Mouse (Mus musculus) 416B (cell line): Measurements from ENCODE around the gene Rrm1.
"Not testable (repeated sequence)": the region's sequence is repeated elsewhere in the genome, so short reads cannot be mapped to it uniquely, and the experiment has no call there.

Experiments used
- DNase-seq: peaks from one replicate; pipeline ENCODE4 v3.0.0; 2011; ENCODE audit warnings: low read depth

The Rrm1 gene

DNA sequence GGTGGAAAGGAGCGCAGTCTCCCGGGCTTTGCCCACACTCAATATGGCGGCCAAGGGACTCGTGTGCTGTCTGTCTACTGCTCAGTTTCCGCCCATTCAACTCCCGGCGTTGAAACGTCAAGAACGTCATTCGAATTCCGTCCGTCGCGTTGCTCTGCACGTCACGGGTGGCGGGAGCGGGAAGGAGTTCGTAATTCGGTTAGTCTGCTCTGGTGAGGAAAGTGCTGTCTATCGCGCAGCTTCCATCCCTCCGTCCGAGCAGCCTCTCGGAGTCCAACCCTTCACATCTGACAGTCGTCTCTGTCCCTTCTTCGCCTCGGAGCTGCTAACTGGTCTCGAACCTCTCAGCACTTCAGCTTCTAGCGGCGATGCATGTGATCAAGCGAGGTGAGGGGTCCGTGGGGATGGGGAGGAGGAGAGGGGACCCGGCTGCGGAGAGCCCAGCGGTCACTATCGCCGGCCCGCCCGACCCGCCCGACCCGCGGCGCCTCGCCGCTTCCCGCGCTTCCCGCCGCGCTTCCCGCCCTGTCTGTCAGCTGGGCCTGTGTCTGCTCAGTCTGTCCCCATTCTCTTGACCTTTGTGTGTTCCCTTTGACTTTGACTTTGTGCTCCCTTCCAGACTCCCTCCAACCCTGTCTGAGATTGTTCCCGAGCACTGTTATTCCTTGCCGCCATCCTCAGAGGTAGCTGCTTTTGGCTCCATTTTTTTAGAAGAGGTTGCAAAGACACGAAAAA lies at the start of gene Rrm1:
Gene Rrm1, plus strand, starts transcription at position 39 of the 735 bp plus-strand sequence.
- peak; percentile 99 for DNase-seq

DNA sequence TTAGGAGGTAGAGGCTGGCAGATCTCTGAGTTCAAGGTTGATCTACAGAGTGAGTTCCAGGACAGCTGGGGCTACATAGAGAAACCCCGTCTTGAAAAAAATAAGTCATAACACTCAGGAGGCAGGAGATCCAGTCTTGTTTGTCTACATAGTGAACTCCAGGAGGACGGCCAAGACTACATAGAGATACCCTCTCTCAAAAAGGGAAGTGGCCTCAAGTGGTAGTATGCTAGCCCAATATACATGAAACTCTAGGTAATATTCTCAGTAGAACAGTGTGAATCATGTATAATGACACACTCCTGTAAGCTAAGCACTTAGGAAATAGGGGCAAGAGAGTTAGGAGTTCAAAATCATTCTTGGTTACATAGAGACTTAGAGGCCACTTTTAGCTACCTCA lies 47.6 kb upstream of the Rrm1 start:
- DNase-seq, result peak; percentile 48

DNA sequence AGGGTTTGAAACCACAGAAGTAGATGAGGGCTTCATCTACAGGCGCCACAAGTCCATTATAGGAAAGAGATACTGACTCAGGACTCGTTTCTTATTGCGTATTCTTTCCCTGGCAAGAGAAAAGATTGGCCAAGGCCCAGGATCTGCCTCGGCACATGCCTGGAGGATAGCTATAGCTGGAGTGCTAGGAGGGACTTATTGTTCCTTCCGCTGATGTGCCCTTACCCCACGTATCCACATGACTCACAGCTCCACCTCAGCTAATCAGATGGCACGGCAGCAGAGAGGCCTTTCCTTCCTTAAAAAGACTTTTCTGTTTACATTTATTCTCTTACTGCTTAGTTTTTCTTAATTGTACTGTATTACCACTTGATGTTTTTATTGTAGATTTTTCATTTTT lies 45.6 kb upstream of the Rrm1 start:
- DNase-seq, result peak; percentile 86

DNA sequence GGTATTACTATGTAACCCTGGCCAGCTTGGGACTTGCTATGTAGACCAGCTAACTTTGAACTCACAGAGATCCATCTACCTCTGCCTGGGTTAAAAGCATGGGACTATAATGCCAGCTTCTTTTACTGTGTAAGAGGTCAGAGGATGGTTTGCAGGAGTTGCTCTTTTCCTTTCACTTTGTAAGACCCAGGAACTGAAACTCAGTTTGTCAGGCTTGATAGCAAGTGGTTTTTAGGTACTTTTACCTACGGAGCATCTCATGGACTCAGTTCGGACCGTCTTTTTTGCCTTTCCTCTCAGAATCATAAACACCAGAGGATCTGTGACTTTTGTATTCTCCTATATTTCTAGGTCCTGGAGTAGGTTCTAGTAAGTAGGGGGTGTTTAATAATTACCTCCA lies 45.2 kb upstream of the Rrm1 start:
- no peak for DNase-seq

DNA sequence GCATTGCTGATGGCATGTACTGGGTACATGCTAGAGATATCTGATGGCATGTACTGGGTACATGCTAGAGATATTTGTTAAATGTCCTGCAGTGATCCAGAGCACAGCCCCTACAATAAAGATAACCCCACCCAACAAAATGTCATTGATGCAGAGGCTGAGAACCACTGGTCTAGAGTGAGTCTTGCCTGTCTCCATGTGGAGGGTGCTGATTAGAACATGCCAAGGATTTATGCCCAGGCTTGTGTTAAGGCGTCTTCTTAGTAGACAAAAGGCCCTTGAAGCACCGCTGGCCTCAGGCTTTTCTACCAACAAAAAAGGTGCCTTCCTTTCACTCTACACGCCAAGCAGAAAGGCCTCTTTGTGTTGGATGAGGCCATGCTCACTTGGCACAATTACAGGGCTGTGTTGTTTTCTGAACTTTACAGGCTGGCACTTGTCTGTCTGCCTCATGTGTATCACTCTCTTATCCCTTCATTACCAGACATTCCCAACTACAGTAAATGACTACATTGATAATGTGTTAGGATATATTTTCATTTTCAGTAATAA lies 42.2 kb upstream of the Rrm1 start:
- no peak for DNase-seq

DNA sequence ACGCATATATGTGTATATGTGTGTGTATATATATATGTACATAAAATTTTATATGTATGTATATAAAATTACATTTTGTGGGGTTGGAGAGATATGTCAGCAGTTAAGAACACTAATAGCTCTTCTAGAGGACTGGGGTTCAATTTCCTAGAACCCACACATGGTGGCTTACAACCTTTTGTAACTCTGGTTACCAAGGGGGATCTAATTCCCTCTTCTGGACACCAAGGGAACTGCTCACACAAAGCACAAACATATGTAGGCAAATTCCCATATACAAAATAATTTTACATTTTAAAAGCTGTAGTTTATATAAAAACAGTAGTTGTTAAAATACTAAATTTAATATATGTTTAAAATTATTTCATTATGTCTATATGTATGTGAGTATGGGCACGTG lies 37.4 kb upstream of the Rrm1 start:
- DNase-seq, result peak; percentile 61

DNA sequence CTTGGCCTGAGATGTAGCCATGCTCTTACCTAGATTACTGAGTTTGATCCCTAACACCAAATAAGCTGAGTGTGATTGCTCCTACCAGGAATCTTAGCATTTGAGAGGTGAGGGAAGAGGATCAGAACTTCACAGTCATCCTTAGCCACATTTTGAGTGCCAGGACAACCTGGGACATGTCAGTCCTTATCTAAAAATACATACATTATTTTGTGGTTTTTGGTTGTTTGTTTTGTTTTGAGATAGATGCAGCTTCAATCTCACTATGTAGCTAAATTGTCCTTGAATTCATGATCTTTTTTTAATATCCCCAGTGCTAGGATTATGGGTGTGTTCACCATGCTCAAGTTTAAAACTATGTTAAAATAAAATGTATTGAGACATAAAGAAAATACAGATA lies 34.1 kb upstream of the Rrm1 start:
- DNase-seq, result no peak

DNA sequence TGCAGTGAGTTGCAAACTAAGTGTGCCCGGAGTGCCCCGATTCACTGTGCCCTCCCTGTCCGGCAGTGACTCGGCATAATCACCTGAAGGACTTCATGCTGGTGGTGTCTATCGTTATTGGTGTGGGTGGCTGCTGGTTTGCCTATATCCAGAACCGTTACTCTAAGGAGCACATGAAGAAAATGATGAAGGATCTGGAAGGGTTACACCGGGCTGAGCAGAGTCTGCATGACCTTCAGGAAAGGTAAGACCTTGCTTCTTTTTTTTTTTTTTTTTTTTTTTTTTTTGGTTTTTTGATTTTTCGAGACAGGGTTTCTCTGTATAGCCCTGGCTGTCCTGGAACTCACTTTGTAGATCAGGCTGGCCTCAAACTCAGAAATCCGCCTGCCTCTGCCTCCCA lies 26.2 kb upstream of the Rrm1 start:
- DNase-seq, result not testable (repeated sequence)

DNA sequence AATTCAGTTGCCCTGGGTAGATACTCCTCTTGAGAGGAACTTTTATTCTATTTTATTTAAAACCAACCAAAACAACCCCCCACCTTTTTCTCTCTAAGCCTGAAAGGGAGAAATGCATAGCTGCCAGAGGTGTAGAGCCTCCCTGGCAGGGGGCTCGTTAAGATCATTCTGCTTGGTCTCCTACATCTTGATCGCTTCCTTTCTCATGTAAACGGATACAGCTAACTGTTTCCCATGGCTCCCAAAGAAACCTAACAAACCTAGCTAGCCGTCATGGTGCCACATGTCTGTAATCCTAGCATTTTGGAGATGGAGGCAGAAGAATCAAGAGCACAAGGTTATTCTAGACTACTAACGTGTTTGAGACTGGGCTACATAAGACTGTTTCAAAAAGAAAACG lies 25.7 kb upstream of the Rrm1 start:
- DNase-seq, result no peak

DNA sequence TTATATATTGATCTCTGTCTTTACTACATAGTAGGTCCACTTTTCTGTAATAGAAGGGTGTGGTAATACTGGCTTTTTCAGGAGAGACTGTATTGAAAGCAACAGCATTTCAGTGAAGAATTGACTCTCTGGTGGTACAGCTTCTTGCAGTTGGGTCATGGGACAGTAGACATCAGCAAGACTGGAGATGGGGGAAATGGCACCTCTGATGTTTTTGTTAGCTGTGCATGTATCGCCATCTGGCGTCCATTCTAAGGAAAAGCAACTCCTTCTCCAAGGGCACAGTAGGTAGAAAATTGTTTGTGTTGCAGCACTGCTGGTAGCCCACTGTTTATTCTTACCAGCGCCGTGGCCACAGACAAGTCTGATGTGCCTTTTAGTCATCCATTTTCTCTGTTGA lies 24.1 kb upstream of the Rrm1 start:
- peak; percentile 90 for DNase-seq

DNA sequence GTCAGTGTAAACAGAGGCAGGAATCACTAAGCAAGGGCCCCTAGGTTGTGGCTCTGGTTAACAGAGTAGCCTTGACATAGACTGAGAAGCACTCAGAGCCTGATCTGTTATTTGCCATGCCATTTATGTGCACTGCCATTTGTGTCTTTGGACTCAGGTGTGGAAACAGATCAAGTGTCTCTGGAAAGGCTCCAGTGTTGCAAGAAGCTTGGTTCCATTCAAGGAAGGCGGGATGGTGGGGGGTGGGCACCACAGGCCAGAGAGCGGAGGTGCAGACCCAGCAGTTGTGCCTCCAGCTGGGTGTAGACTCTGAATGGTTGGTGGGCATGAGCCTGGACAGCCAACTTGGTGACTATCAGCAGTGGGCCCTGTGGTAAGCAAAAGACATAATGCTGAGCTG lies 19.5 kb upstream of the Rrm1 start:
- no peak for DNase-seq

DNA sequence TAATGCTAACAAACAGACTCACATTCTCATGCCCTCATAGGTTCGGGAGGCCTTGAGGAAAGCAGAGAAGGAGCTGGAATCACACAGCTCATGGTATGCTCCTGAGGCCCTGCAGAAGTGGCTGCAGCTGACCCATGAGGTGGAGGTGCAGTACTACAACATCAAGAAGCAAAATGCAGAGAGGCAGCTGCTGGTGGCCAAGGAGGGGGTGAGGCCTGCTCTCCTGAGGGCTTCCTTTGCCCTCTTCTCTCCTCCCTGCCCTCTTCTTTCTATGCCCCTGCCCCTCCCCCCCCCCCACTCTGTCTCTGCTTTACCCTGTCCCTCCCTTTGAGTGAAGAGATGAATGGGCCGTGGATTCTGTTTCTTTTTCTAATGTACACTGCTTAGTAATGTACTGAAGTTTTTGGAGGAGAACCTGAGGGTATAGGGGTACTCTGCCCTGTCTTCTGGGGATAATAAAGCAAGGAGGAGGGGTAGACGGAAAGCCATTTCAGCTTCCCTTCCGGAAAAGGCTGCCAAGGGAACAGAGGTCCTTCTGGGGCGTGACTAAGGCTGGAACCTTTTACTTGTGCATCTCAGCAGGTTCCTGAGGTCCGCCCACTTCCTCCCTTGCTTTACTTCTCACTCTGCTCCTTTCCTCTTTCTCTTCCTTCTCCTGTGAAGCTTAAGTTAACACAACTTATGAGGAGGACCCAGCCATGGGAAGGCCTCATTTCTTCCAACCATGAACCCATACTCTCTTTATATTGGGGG lies 15.4 kb upstream of the Rrm1 start:
- peak; percentile 76 for DNase-seq

DNA sequence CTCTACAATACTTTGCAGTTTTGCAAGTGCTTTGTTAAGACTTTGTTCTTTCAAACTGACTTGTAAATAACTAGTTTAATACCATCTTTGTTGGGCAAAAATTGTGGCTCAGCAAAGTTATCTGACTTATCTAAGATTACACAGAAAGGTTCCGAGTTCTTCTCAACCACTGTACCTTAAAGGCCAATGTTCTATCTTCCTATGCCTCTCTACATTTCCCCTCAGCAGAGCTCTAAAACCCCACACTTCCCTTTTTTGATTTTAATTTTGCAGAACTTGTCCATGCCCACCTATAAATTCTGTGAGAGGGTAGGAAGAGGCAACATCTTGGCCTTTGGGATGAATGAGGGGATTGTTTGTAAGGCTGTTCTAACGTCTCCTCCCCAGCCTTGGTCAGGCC lies 7.2 kb upstream of the Rrm1 start:
- DNase-seq, result no peak

DNA sequence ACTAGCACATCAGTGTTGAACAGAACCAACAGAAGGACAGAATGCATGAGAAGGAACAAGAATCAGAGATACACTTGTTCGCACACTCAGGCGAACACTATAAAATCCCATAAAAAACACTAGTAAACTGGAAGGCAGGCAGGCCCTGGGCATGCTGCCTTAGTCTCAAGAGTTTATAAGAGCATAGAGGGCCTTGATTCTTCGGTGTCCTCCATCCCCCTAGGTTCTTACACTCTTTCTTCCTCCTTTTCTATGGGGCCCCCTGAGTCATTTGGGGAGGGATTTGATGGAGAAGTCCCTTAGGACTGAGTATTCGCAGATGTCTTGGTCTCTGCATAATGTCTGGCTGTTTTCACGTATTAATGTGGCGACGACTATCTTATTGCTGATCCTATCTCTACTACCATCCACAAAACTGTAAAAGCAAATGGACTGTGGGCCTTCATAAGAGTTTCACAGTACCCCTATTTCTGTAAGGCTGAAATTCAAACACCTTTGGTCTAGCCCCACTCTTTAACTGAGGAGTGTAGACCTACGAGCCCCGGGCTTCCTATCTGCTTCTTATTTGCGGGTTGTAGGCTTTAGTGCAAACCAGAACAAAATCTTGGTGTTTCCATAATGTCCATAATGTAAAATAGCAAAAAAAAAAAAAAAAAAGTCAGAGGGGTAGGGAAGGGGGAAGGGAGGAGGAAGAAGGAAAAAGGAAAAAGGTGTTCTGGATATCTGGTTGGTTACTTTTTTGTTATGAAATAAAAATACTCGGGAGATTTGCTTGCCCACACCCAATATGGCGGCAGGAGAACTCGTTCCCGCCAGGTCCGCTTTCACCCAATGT lies 456 bp upstream of the Rrm1 start:
- DNase-seq, result no peak

DNA sequence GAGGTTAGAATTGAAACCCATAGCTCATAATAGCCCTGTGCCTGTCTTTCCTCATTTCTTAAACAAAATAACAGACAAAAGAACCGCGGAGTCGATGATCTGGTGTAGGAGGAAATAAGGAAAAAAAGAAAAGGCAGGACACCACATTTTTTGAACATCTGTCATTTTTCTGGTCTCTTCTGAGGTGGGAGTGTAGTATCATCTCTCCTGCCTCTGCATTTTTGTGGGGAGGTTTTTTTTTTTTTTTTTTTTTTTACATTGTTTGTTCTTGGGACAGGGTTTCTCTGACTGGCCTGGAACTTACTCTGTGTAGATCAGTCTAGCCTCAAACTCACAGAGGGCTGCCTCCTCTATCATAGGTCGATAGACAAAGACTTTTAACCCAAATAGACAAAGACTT lies 937 bp downstream of the Rrm1 start:
- DNase-seq, result no peak

DNA sequence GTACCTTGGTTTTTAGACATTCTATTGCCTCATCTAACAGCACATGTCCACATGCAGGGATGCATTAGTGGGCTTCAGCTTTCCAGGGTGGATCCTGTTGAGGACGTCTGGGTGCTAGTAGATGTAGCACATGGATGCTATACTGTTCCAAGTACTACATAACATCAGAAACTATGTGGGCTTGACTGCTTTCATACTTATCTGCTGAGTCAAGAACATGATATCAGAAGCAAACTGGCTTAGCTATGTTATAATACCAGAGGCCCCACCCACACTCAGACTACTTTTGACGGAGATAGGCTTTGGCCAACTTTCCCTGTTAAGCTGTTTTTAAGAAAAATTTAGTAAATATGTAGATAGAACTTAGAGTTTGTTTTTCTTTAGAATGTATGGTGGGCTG lies 2.8 kb downstream of the Rrm1 start:
- DNase-seq, result no peak

DNA sequence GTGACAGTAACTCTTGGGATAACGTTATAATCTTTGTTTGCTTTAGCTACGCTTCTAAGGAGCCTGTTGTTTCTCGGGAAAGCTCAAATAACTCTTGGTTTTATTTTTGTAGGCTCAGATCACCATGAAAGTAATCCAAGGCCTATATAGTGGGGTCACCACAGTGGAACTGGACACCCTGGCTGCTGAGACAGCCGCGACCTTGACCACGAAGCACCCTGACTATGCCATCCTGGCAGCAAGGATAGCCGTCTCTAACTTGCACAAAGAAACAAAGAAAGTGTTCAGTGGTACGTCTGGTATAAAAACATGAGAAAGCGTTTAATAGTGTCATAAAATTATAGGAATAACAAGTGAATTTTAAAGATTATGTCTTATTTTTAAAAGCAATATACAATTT lies 4.9 kb downstream of the Rrm1 start:
- DNase-seq, result no peak

DNA sequence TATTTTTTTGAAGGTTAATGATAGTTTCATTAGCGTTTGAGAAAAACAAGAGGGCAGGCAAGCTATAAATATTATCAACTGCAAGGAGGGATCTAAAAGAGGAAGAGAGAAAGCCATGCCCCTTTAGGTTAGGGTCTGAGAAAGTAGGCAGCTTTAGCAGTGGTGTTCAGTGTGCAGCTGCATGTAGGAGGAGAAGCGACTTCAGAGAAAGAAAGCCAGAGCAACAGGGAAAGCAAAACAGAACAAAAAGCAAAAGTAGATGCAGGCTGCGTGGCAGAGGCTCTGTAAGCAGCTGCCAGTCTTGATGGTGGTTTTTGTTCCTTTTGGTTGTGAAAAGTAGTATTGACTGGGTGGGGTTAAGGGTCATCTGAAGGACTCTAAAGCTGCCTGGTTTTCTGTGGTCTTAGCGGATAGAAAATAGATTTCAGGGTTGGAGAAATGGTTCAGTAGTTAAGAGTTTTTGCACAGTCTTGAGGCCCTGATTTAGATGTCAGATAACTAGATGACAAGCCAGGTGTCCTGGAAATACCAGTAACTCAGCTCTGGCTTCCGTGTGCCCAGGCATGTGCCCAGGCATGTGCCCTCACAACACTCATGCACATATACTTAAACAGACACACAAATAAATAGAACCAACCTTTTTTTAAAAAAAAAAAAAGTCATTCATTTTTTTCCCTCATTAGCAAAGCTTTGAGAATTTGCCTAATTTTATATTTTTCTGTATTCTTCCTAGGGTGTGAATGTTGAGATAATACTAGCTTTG lies 17.3 kb downstream of the Rrm1 start:
- no peak for DNase-seq

DNA sequence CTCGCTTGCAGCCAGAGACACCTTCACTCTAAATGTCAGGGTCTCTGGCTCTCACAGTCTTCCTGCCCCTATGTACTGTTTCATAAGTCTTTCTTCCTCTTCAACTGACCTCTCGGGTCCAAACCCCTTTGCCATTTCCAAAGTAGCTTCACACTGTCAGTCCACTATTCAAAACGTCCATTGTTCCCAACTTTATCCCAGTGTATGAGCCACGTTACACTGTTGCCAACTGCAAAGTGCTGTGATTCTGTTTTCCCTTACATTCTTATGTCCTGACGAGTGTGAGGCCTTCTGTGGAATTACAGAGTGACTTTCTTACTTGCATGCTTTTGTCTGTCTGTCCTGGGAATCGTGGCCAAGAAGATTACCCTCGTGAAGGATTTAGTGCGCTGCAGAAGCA lies 26.1 kb downstream of the Rrm1 start:
- no peak for DNase-seq

DNA sequence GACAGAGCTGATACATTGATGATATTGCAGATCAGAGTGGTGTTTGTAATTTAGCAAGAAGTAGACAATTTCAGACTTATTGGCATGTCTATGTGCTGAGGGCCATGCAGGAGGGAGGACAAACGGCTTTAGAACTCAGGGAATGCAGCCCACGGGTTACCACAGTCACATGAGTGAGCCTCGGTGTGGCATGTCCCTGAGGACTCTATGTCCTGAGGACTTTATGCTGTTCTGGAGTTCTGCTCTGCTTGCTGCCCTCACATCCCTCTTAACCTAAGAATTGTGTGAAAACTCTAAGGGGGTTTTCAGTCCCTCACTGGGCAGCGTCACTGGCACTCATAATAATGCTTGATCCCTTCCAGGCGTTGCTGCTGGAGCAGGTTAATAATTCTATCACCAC lies 31.2 kb downstream of the Rrm1 start:
- no peak for DNase-seq

DNA sequence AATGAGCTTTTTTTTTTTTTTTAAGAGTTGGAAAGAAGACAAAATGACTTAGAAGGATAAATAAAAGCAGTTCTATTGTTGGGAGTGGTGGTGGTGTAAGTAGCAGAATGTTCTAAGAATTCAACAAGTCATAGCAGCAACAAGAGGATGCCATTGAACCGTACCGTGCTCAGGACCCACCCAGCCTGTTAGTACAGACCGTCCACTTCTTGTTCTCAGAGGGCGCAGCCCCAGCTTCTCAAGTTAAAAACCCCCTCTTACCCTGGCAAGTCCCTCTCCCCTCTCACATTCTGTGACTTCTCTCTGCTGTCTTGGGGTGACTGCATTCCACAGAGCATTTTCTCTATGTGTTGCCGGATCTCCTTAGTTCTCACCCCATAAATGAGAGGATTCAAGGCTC lies 35.1 kb downstream of the Rrm1 start:
- no peak for DNase-seq

DNA sequence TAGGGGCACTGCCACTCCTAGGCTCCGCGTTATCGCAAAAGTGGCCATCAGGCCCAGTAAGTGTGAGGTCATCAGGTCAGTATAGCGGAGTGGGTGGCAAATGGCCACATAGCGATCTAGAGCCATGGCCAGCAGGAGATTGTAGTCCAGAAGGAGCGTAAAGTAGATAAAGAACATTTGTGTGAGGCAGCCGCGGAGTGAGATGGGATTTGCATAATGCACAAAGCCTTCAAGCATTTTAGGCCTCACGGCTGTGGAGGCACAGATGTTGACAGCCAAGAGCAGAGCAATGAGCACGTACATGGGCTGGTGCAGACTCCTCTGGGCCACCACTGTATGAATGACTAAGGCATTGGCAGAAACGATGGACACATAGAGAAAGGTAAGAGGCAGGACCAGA lies 35.9 kb downstream of the Rrm1 start:
- DNase-seq, result no peak
